Mouse (Mus musculus): ENCODE data around the gene Ppard. TPM values are rescaled to one million over a fixed set of nuclear protein-coding genes. Genes with fewer than 3 reads are reported as not detected.

Gene Ppard
- polyA plus RNA-seq, 1 experiment from 2014 or later, result 1.6 TPM

DNA sequence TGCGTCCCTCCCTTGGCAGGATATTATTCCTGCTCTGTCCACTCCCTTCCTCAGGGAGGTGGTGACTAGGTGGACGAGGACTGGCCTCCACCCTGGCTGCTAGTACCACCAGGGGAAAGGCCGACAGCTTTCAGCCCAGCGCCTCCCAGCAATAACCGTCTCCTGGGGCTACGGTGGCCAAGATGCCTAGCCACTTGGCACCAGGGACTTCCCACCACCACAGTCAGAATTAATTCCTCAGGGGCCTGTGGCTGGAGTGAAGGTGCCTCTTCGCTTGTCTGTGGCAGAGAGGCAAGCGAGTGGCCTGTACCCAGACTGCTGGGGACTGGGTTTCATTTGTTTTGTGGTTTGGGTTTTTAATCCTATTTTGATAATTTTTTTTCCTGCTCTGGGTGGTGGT, 27.1 kb upstream of the Ppard start:
- 90% methylated on average over 8 of the region's 8 CpGs for WGBS
- no peaks in the 10 kb centered on the region for H3K9me3 ChIP-seq (replicated peaks; ENCODE audit: control insufficient read depth, low read length, poor library complexity, severe bottlenecking)
- H3K36me3 ChIP-seq (ENCODE audit: control insufficient read depth, insufficient read depth, low read length), result peaks cover 19% of the 10 kb centered on the region
- no peaks in the 10 kb centered on the region for H3K27me3 ChIP-seq (ENCODE audit: control insufficient read depth, insufficient read depth, low read depth, low read length)
- H3K4me3 ChIP-seq (ENCODE audit: low read depth, low read length), result no peak overlapping the region
- H3K4me1 ChIP-seq (ENCODE audit: control insufficient read depth, insufficient read depth, low read length), result no peaks in the 10 kb centered on the region
- H3K4me2 ChIP-seq (ENCODE audit: low read length), result no peak overlapping the region
- no peak for ATAC-seq
- H3K9ac ChIP-seq (ENCODE audit: low read depth, low read length), result no peak overlapping the region
- H3K27ac ChIP-seq (ENCODE audit: low read length), result no peak overlapping the region

DNA sequence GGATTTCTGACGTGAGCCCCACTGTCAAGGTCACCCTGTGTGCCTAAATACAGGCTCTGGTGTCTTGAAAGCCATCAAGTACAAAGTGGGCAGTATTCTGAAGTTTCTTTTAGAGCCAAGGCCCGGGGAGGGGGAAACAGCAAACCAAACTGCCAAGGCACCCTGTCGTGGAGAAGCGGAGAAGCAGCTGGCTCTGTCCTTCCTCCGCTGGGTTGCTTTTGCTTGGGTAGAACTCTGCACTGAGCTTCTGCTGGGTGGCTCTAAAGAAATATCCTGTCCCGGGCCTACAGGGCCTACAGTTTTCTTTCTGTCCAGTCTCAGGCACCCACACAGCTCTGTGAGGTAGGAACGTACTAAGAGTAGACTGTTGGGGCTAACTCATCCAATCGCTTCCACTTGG, 25.4 kb upstream of the Ppard start:
- no peaks in the 10 kb centered on the region for H3K27me3 ChIP-seq (ENCODE audit: control insufficient read depth, insufficient read depth, low read depth, low read length)
- no peaks in the 10 kb centered on the region for H3K4me1 ChIP-seq (ENCODE audit: control insufficient read depth, insufficient read depth, low read length)
- ATAC-seq, result no peak
- 72% methylated on average over 8 of the region's 8 CpGs for WGBS
- 0 out of 2 replicates have a peak, but pooled peaks cover 7% of the 10 kb centered on the region for H3K36me3 ChIP-seq (ENCODE audit: control insufficient read depth, insufficient read depth, low read length)
- H3K9me3 ChIP-seq (replicated peaks; ENCODE audit: control insufficient read depth, low read length, poor library complexity, severe bottlenecking), result no peaks in the 10 kb centered on the region
- no peak overlapping the region for H3K27ac ChIP-seq (ENCODE audit: low read length)
- H3K4me3 ChIP-seq (ENCODE audit: low read depth, low read length), result no peak overlapping the region
- H3K9ac ChIP-seq (ENCODE audit: low read depth, low read length), result no peak overlapping the region
- no peak overlapping the region for H3K4me2 ChIP-seq (ENCODE audit: low read length)

DNA sequence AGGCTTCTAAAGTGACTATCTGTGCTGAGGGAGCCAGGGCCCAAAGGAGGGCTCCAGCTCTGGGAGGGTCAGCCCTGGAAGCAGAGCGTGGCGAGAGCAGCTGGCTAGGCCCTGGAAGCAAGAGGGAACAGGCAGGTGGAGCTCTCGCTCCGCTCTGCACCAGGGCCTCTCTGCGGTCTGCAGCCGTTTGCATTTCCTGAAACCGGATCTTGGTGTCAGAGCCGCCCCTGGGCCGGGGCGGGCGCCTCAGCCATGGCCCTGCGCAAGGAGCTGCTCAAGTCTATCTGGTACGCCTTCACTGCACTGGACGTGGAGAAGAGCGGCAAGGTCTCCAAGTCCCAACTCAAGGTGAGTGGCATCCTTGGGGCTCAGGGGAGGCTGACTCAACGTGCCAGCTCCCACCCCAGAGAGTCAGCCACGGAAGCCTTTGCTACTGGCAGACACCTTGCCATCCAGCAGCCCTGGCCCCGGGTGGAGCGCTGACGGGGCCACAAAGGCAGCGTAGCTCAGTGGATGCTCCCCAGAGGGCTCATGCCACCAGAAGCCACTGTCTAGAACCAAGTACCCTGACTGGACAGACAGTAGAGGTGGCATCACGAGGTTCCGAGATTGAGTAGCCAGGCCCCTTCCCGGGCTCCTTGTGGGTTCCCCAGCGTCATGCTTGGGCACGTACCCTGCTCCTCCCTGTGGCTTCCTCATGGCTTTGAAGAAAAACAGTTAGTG, 24.7 kb upstream of the Ppard start, which contains the start of gene Def6:
TSS of gene Def6 (plus strand) at position 188 of the 723 bp plus-strand sequence.
- peak within 1 kb of the TSS; percentile 8; the same call in 1 of the 2 replicates for H3K4me3 ChIP-seq (ENCODE audit: low read depth, low read length)
- WGBS, result 24% methylated on average over 26 of the region's 26 CpGs
- H3K4me2 ChIP-seq (ENCODE audit: low read length), result peak within 1 kb of the TSS; percentile 32
- peak within 1 kb of the TSS; percentile 8; the same call in 1 of the 2 replicates for H3K9ac ChIP-seq (ENCODE audit: low read depth, low read length)
- no peaks in the 10 kb centered on the region for H3K9me3 ChIP-seq (replicated peaks; ENCODE audit: control insufficient read depth, low read length, poor library complexity, severe bottlenecking)
- ATAC-seq, result peak; percentile 50; the same call in 1 of the 2 replicates
- 0 out of 2 replicates have a peak, but pooled peaks cover 7% of the 10 kb centered on the region for H3K36me3 ChIP-seq (ENCODE audit: control insufficient read depth, insufficient read depth, low read length)
- no peak within 1 kb of the TSS; the same call in 1 of the 2 replicates for H3K27ac ChIP-seq (ENCODE audit: low read length)
- no peaks in the 10 kb centered on the region for H3K4me1 ChIP-seq (ENCODE audit: control insufficient read depth, insufficient read depth, low read length)
- H3K27me3 ChIP-seq (ENCODE audit: control insufficient read depth, insufficient read depth, low read depth, low read length), result no peaks in the 10 kb centered on the region

- H3K4me2 ChIP-seq (ENCODE audit: low read length), result peak overlapping the region; percentile 32
These were observed 24.2 kb upstream of the Ppard start for GRCm38 (mm10) chr17:28208314-28208612.

GRCm38 (mm10) chr17:28209457-28210110, 22.9 kb upstream of the Ppard start:
- Histone ChIP-seq H3K27ac (ENCODE audit: low read length) (no peak overlapping the region), H3K4me2 (ENCODE audit: low read length) (no peak overlapping the region), H3K9ac (ENCODE audit: low read depth, low read length) (no peak overlapping the region), H3K27me3 (ENCODE audit: control insufficient read depth, insufficient read depth, low read depth, low read length) (no peaks in the 10 kb centered on the region), H3K4me1 (ENCODE audit: control insufficient read depth, insufficient read depth, low read length) (no peaks in the 10 kb centered on the region), H3K36me3 (ENCODE audit: control insufficient read depth, insufficient read depth, low read length) (0 out of 2 replicates have a peak, but pooled peaks cover 4% of the 10 kb centered on the region), H3K9me3 (replicated peaks; ENCODE audit: control insufficient read depth, low read length, poor library complexity, severe bottlenecking) (no peaks in the 10 kb centered on the region), H3K4me3 (ENCODE audit: low read depth, low read length) (no peak overlapping the region)
- no peak for ATAC-seq
- 72% methylated on average over 4 of the region's 4 CpGs for WGBS

More at GRCm38 (mm10) chr17:28208314-28208612, 24.2 kb upstream of the Ppard start:
- ATAC-seq, result no peak
- Histone ChIP-seq H3K9ac (ENCODE audit: low read depth, low read length) (no peak overlapping the region), H3K36me3 (ENCODE audit: control insufficient read depth, insufficient read depth, low read length) (0 out of 2 replicates have a peak, but pooled peaks cover 4% of the 10 kb centered on the region), H3K4me3 (ENCODE audit: low read depth, low read length) (no peak overlapping the region; the same call in 1 of the 2 replicates), H3K9me3 (replicated peaks; ENCODE audit: control insufficient read depth, low read length, poor library complexity, severe bottlenecking) (no peaks in the 10 kb centered on the region), H3K4me1 (ENCODE audit: control insufficient read depth, insufficient read depth, low read length) (no peaks in the 10 kb centered on the region), H3K27me3 (ENCODE audit: control insufficient read depth, insufficient read depth, low read depth, low read length) (no peaks in the 10 kb centered on the region), H3K27ac (ENCODE audit: low read length) (no peak overlapping the region)
- 84% methylated on average over 8 of the region's 8 CpGs for WGBS

- 80% methylated on average over 6 of the region's 6 CpGs for WGBS
- Histone ChIP-seq H3K4me2 (ENCODE audit: low read length) (no peak overlapping the region), H3K36me3 (ENCODE audit: control insufficient read depth, insufficient read depth, low read length) (no peaks in the 10 kb centered on the region), H3K27me3 (ENCODE audit: control insufficient read depth, insufficient read depth, low read depth, low read length) (no peaks in the 10 kb centered on the region), H3K4me1 (ENCODE audit: control insufficient read depth, insufficient read depth, low read length) (no peaks in the 10 kb centered on the region), H3K4me3 (ENCODE audit: low read depth, low read length) (no peak overlapping the region), H3K9ac (ENCODE audit: low read depth, low read length) (no peak overlapping the region), H3K9me3 (replicated peaks; ENCODE audit: control insufficient read depth, low read length, poor library complexity, severe bottlenecking) (no peaks in the 10 kb centered on the region), H3K27ac (ENCODE audit: low read length) (no peak overlapping the region)
- no peak for ATAC-seq
These were observed 20.6 kb upstream of the Ppard start for GRCm38 (mm10) chr17:28211921-28212341.

DNA sequence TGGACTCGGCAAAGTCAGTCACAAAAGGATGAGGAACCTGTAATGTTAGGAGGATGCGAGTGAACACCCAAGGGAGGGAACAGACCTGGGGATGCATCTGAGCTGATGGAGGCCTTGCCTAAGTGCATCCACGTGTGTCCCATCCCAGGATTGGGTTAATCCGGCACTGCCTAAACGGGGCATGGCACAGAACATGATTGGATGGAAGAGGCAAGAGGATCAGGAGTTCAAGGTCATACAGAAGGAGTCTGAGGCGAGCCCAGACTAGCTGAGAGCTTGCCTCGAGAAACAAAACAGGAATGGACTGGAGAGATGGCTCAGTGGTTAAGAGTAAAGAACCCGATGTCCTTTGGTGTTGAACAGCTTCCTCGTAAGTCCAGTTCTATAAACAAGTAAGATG, 20.1 kb upstream of the Ppard start:
- no peaks in the 10 kb centered on the region for H3K9me3 ChIP-seq (replicated peaks; ENCODE audit: control insufficient read depth, low read length, poor library complexity, severe bottlenecking)
- WGBS, result 73% methylated on average over 9 of the region's 9 CpGs
- H3K27me3 ChIP-seq (ENCODE audit: control insufficient read depth, insufficient read depth, low read depth, low read length), result no peaks in the 10 kb centered on the region
- no peak for ATAC-seq
- no peaks in the 10 kb centered on the region for H3K4me1 ChIP-seq (ENCODE audit: control insufficient read depth, insufficient read depth, low read length)
- H3K9ac ChIP-seq (ENCODE audit: low read depth, low read length), result no peak overlapping the region
- H3K36me3 ChIP-seq (ENCODE audit: control insufficient read depth, insufficient read depth, low read length), result no peaks in the 10 kb centered on the region
- H3K27ac ChIP-seq (ENCODE audit: low read length), result no peak overlapping the region
- no peak overlapping the region for H3K4me2 ChIP-seq (ENCODE audit: low read length)
- H3K4me3 ChIP-seq (ENCODE audit: low read depth, low read length), result no peak overlapping the region

- Histone ChIP-seq H3K9ac (ENCODE audit: low read depth, low read length) (no peak overlapping the region), H3K27ac (ENCODE audit: low read length) (no peak overlapping the region), H3K4me3 (ENCODE audit: low read depth, low read length) (no peak overlapping the region), H3K36me3 (ENCODE audit: control insufficient read depth, insufficient read depth, low read length) (no peaks in the 10 kb centered on the region), H3K27me3 (ENCODE audit: control insufficient read depth, insufficient read depth, low read depth, low read length) (no peaks in the 10 kb centered on the region), H3K4me2 (ENCODE audit: low read length) (no peak overlapping the region), H3K4me1 (ENCODE audit: control insufficient read depth, insufficient read depth, low read length) (no peaks in the 10 kb centered on the region), H3K9me3 (replicated peaks; ENCODE audit: control insufficient read depth, low read length, poor library complexity, severe bottlenecking) (no peaks in the 10 kb centered on the region)
- WGBS, result 38% methylated on average over 4 of the region's 4 CpGs
- ATAC-seq, result no peak
These were observed 19.3 kb upstream of the Ppard start for GRCm38 (mm10) chr17:28213236-28213635.

- WGBS, result 87% methylated on average over 9 of the region's 9 CpGs
- H3K9me3 ChIP-seq (replicated peaks; ENCODE audit: control insufficient read depth, low read length, poor library complexity, severe bottlenecking), result no peaks in the 10 kb centered on the region
- H3K4me3 ChIP-seq (ENCODE audit: low read depth, low read length), result no peak overlapping the region
- H3K4me2 ChIP-seq (ENCODE audit: low read length), result no peak overlapping the region
- no peaks in the 10 kb centered on the region for H3K27me3 ChIP-seq (ENCODE audit: control insufficient read depth, insufficient read depth, low read depth, low read length)
- no peaks in the 10 kb centered on the region for H3K36me3 ChIP-seq (ENCODE audit: control insufficient read depth, insufficient read depth, low read length)
- no peak overlapping the region for H3K9ac ChIP-seq (ENCODE audit: low read depth, low read length)
- no peak overlapping the region for H3K27ac ChIP-seq (ENCODE audit: low read length)
- no peak for ATAC-seq
- no peaks in the 10 kb centered on the region for H3K4me1 ChIP-seq (ENCODE audit: control insufficient read depth, insufficient read depth, low read length)
These were observed 15.7 kb upstream of the Ppard start for GRCm38 (mm10) chr17:28216791-28217190.
